Comparison of ENCODE assay signal across 8 mouse cellular contexts in the genomic region with DNA sequence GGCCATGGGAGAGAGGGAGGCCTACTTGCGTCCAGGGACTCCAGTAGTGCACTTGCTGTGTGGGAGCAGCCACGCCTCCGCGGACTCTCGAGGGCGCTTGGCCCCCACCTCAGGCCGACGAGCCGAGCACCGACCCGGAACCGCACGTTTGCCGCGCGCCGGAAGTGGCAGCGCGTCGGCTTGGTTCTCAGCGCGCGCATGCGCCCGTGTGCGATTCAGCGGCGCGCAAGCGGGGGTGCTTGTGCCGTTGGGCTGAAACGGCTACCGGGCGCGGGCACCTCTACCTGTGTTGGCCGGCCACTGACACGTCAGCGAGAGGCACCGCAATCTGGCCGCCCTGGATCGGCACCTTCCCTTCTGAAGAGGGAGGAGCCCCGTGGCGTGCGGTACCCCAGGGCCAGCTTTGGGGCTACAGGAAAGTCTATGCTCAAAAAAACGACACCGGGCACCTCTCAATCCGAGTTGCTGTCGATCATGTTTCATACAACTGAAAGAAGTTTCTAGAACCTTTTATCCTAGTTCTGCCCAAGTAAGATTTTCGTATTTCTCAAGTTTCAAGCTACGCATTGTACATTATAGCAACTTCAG. TPM values are rescaled to one million over a fixed set of nuclear protein-coding genes. Genes with fewer than 3 reads are reported as not detected.
DNase-seq lines count a peak whose midpoint lies in the region; ATAC-seq and TF ChIP-seq lines count a peak whose summit lies in the region.

A gene (minus strand): TSS at position 142 of the 588 bp plus-strand sequence.

- TF ChIP-seq CTCF in Patski (IDR thresholded peaks at IDR 0.05), result no peak

- in situ Hi-C loops in Patski (cut with MboI; ENCODE audit: low pct_unique_long_range_greater_than_20kb), result no loop called here

- peak within 1 kb of the TSS; percentile 83 for H3K4me2 ChIP-seq in hindbrain, embryonic 14.5 days (replicated peaks)

- H3K9me3 ChIP-seq in hindbrain, embryonic 14.5 days (ENCODE audit: control insufficient read depth, low read length), result no peaks in the 10 kb centered on the region

- peak; percentile 95 for ATAC-seq in Patski
- ATAC-seq in hindbrain, embryonic 14.5 days (ENCODE audit: low FRiP score), result peak; percentile 99

- H3K36me3 ChIP-seq in hindbrain, embryonic 14.5 days (replicated peaks; ENCODE audit: control insufficient read depth, insufficient read depth), result peaks cover 26% of the 10 kb centered on the region

- peaks cover 9% of the 10 kb centered on the region; the same call in 1 of the 2 replicates for H3K4me1 ChIP-seq in hindbrain, embryonic 14.5 days (replicated peaks; ENCODE audit: control insufficient read depth, insufficient read depth, low read length)

- no peaks in the 10 kb centered on the region for H3K27me3 ChIP-seq in Patski
- no peaks in the 10 kb centered on the region for H3K27me3 ChIP-seq in hindbrain, embryonic 14.5 days (ENCODE audit: control insufficient read depth, insufficient read depth, low read length)

- H3K27ac ChIP-seq in hindbrain, embryonic 14.5 days, result peak within 1 kb of the TSS; percentile 85

- peak; percentile 42 for DNase-seq in Patski (ENCODE audit: low read depth, low spot score)
- DNase-seq in cerebellum, postnatal 14 days, result peak; percentile 92
- DNase-seq in frontal cortex, postnatal 25 days (ENCODE audit: low spot score in 2 of 2), result peak; percentile 76 to 81
- DNase-seq in hindbrain, embryonic 14.5 days (ENCODE audit: low spot score), result peak; percentile 92
- peak; percentile 90 for DNase-seq in layer of hippocampus, postnatal 36 days
- DNase-seq in lung, postnatal 36 days, result peak; percentile 92
- DNase-seq in retina, postnatal 1 day, result peak; percentile 96
- DNase-seq in urinary bladder, adult 18-20 months (ENCODE audit: low spot score in 2 of 2), result peak; percentile 81 to 87

- POLR2A ChIA-PET in Patski (lab: Charles Lee), result no interaction called here

- CTCF ChIA-PET in Patski (lab: Charles Lee), result no interaction called here

- 1% methylated on average over 50 of the region's 50 CpGs for WGBS in hindbrain, embryonic 14.5 days

- peak within 1 kb of the TSS; percentile 76 for H3K4me3 ChIP-seq in hindbrain, embryonic 14.5 days (replicated peaks; ENCODE audit: low read length)

- H3K9ac ChIP-seq in hindbrain, embryonic 14.5 days, result peak within 1 kb of the TSS; percentile 85

RNA-seq across cellular contexts. Expression of the gene that starts here (rescaled TPM):
- 31.3 TPM for polyA plus RNA-seq in Patski (2021)
- 29.1 and 34.2 TPM in 2 replicates for polyA plus RNA-seq in hindbrain, embryonic 14.5 days (2014; fragmentation: Nextera tagmentation; extraction: Ambion mirVana)
- 10 to 100 TPM; 33.2 to 39.0 TPM for total RNA-seq in layer of hippocampus, postnatal 36 days (2021)

Comparison
In these comparisons a context has a peak if more than half of its experiments do, and no peak if none do; other contexts are left out.
1. Peak in every context shown above with its lines: DNase-seq, ATAC-seq, H3K4me3 ChIP-seq and H3K27ac ChIP-seq.
2. DNase-seq: peak in every context shown above with its lines; median percentile 96 in retina, postnatal 1 day; 92 in cerebellum, postnatal 14 days; 92 in hindbrain, embryonic 14.5 days; 92 in lung, postnatal 36 days; 90 in layer of hippocampus, postnatal 36 days; 84 in urinary bladder, adult 18-20 months; 78 in frontal cortex, postnatal 25 days; 42 in Patski.